Mouse (Mus musculus) forebrain, embryonic 15.5 days (tissue): Measurements from ENCODE around the gene Nfib. TPM values are rescaled to one million over a fixed set of nuclear protein-coding genes. Genes with fewer than 3 reads are reported as not detected.

ENCODE experiments used
- ATAC-seq: fragments of 200-750 bp; cut with Nextera tagmentation; replicated peaks from 2 replicates; pipeline ENCODE4 v1.8.0; 2017; ENCODE audit warnings: mild to moderate bottlenecking, moderate TSS enrichment, moderate library complexity
- H3K27ac ChIP-seq: fragments of 300-500 bp; sonication (generic); replicated peaks from 2 replicates; pipeline ENCODE4 v1.5.1; 2015; ENCODE audit warnings: mild to moderate bottlenecking, inconsistent platforms
- H3K27me3 ChIP-seq: fragments of 300-500 bp; sonication (generic); 2 replicates; pipeline ENCODE4 v1.6.1; 2015; ENCODE audit warnings: inconsistent platforms
- H3K36me3 ChIP-seq: fragments of 300-500 bp; sonication (generic); 2 replicates; pipeline ENCODE4 v1.6.1; 2015; ENCODE audit warnings: mild to moderate bottlenecking, inconsistent platforms
- H3K4me1 ChIP-seq: fragments of 300-500 bp; sonication (generic); 2 replicates; pipeline ENCODE4 v1.6.1; 2015; ENCODE audit warnings: inconsistent platforms
- H3K4me2 ChIP-seq: fragments of 300-500 bp; sonication (generic); replicated peaks from 2 replicates; pipeline ENCODE4 v1.6.1; 2015; ENCODE audit warnings: mild to moderate bottlenecking, inconsistent platforms
- H3K4me3 ChIP-seq: fragments of 300-500 bp; sonication (generic); 2 replicates; pipeline ENCODE4 v1.5.1; 2015; ENCODE audit warnings: mild to moderate bottlenecking, inconsistent platforms
- H3K9ac ChIP-seq: fragments of 300-500 bp; sonication (generic); replicated peaks from 2 replicates; pipeline ENCODE4 v1.6.1; 2015; ENCODE audit warnings: mild to moderate bottlenecking, inconsistent platforms
- H3K9me3 ChIP-seq: fragments of 300-500 bp; sonication (generic); 2 replicates; pipeline ENCODE4 v1.6.1; 2016; ENCODE audit warnings: inconsistent platforms
- WGBS: fragments of 180-500 bp; shearing (Covaris S2); methylation state at CpG from one replicate; pipeline ENCODE4 v1.1.7; 2015; ENCODE audit warnings: mixed read lengths; 5-methylcytosine and 5-hydroxymethylcytosine counted together
- polyA plus RNA-seq: library from polyadenylated mRNA; unstranded; fragments of >200 nt; fragmentation: Nextera tagmentation; extraction: Ambion mirVana; gene quantifications from 2 replicates; pipeline ENCODE4 v1.2.1, GENCODE M21; 2015

Gene Nfib
- polyA plus RNA-seq, 1 experiment from 2014 or later: 282 TPM

GRCm38 (mm10) chr4:82398282-82398681, 307.3 kb downstream of the Nfib start:
- 81% methylated on average over 2 of the region's 2 CpGs for WGBS
- H3K9me3 ChIP-seq: no peaks in the 10 kb centered on the region
- no peak overlapping the region for H3K4me3 ChIP-seq
- H3K4me1 ChIP-seq: peaks cover 62% of the 10 kb centered on the region
- no peak overlapping the region for H3K4me2 ChIP-seq
- no peaks in the 10 kb centered on the region for H3K27me3 ChIP-seq
- ATAC-seq: no peak
- H3K9ac ChIP-seq: no peak overlapping the region
- H3K27ac ChIP-seq: no peak overlapping the region
- no peaks in the 10 kb centered on the region for H3K36me3 ChIP-seq

GRCm38 (mm10) chr4:82396805-82397204, 308.7 kb downstream of the Nfib start:
- ATAC-seq: no peak
- Histone ChIP-seq H3K9me3 (no peaks in the 10 kb centered on the region), H3K9ac (no peak overlapping the region), H3K36me3 (no peaks in the 10 kb centered on the region), H3K27me3 (no peaks in the 10 kb centered on the region), H3K4me1 (peaks cover 62% of the 10 kb centered on the region), H3K4me3 (no peak overlapping the region), H3K27ac (no peak overlapping the region), H3K4me2 (no peak overlapping the region)
- WGBS: 83% methylated on average over 2 of the region's 2 CpGs

GRCm38 (mm10) chr4:82396003-82396402, 309.5 kb downstream of the Nfib start:
- Histone ChIP-seq H3K9me3 (no peaks in the 10 kb centered on the region), H3K27me3 (no peaks in the 10 kb centered on the region), H3K9ac (no peak overlapping the region), H3K4me2 (no peak overlapping the region), H3K36me3 (no peaks in the 10 kb centered on the region), H3K27ac (no peak overlapping the region), H3K4me3 (no peak overlapping the region), H3K4me1 (peaks cover 62% of the 10 kb centered on the region)
- 71% methylated on average over 4 of the region's 4 CpGs for WGBS
- ATAC-seq: no peak

- Histone ChIP-seq H3K27ac (no peak overlapping the region), H3K9me3 (no peaks in the 10 kb centered on the region), H3K9ac (no peak overlapping the region), H3K4me1 (peaks cover 54% of the 10 kb centered on the region), H3K4me2 (no peak overlapping the region), H3K36me3 (no peaks in the 10 kb centered on the region), H3K27me3 (no peaks in the 10 kb centered on the region), H3K4me3 (no peak overlapping the region)
- no peak for ATAC-seq
- 83% methylated on average over 4 of the region's 4 CpGs for WGBS
Measured at GRCm38 (mm10) chr4:82394346-82394745, 311.2 kb downstream of the Nfib start.

GRCm38 (mm10) chr4:82393021-82393420, 312.5 kb downstream of the Nfib start:
- no peak overlapping the region for H3K4me3 ChIP-seq
- H3K27ac ChIP-seq: peak overlapping the region; percentile 29; the same call in 1 of the 2 replicates
- H3K36me3 ChIP-seq: no peaks in the 10 kb centered on the region
- ATAC-seq: no peak
- H3K9me3 ChIP-seq: no peaks in the 10 kb centered on the region
- H3K9ac ChIP-seq: no peak overlapping the region
- 81% methylated on average over 4 of the region's 4 CpGs for WGBS
- no peaks in the 10 kb centered on the region for H3K27me3 ChIP-seq
- H3K4me2 ChIP-seq: no peak overlapping the region
- peaks cover 44% of the 10 kb centered on the region for H3K4me1 ChIP-seq

GRCm38 (mm10) chr4:82392496-82392895, 313.1 kb downstream of the Nfib start:
- H3K4me2 ChIP-seq: no peak overlapping the region
- peaks cover 43% of the 10 kb centered on the region for H3K4me1 ChIP-seq
- no peak overlapping the region for H3K4me3 ChIP-seq

GRCm38 (mm10) chr4:82391726-82392472, 313.7 kb downstream of the Nfib start:
- Histone ChIP-seq H3K9ac (no peak overlapping the region), H3K4me3 (no peak overlapping the region), H3K27me3 (no peaks in the 10 kb centered on the region), H3K4me1 (peaks cover 45% of the 10 kb centered on the region), H3K36me3 (no peaks in the 10 kb centered on the region), H3K27ac (peak overlapping the region; percentile 31), H3K9me3 (no peaks in the 10 kb centered on the region), H3K4me2 (no peak overlapping the region)
- no peak for ATAC-seq
- WGBS: 54% methylated on average over 6 of the region's 6 CpGs

More at GRCm38 (mm10) chr4:82392496-82392895, 313.1 kb downstream of the Nfib start:
- Histone ChIP-seq H3K9me3 (no peaks in the 10 kb centered on the region), H3K27me3 (no peaks in the 10 kb centered on the region), H3K9ac (no peak overlapping the region), H3K27ac (peak overlapping the region; percentile 29; the same call in 1 of the 2 replicates), H3K36me3 (no peaks in the 10 kb centered on the region)
- ATAC-seq: no peak
- WGBS: 52% methylated on average over 9 of the region's 9 CpGs

GRCm38 (mm10) chr4:82390545-82390944, 315.0 kb downstream of the Nfib start:
- Histone ChIP-seq H3K9me3 (no peaks in the 10 kb centered on the region), H3K27me3 (no peaks in the 10 kb centered on the region), H3K4me1 (peaks cover 43% of the 10 kb centered on the region), H3K36me3 (no peaks in the 10 kb centered on the region), H3K27ac (no peak overlapping the region), H3K4me2 (no peak overlapping the region), H3K9ac (no peak overlapping the region), H3K4me3 (no peak overlapping the region)
- 58% methylated on average over 2 of the region's 2 CpGs for WGBS
- no peak for ATAC-seq

- Histone ChIP-seq H3K4me3 (no peak overlapping the region), H3K27ac (no peak overlapping the region), H3K9me3 (no peaks in the 10 kb centered on the region), H3K4me2 (no peak overlapping the region), H3K4me1 (peaks cover 50% of the 10 kb centered on the region), H3K27me3 (no peaks in the 10 kb centered on the region), H3K36me3 (no peaks in the 10 kb centered on the region), H3K9ac (no peak overlapping the region)
- WGBS: 91% methylated on average over 1 of the region's 1 CpGs
- no peak for ATAC-seq
Measured at GRCm38 (mm10) chr4:82389876-82390275, 315.7 kb downstream of the Nfib start.

- Histone ChIP-seq H3K27me3 (no peaks in the 10 kb centered on the region), H3K9me3 (no peaks in the 10 kb centered on the region), H3K4me1 (peaks cover 58% of the 10 kb centered on the region), H3K4me2 (no peak overlapping the region), H3K36me3 (no peaks in the 10 kb centered on the region), H3K27ac (no peak overlapping the region), H3K9ac (no peak overlapping the region), H3K4me3 (no peak overlapping the region)
- WGBS: 88% methylated on average over 4 of the region's 4 CpGs
- no peak for ATAC-seq
Measured at GRCm38 (mm10) chr4:82387620-82388019, 317.9 kb downstream of the Nfib start.

- 79% methylated on average over 4 of the region's 4 CpGs for WGBS
- peak overlapping the region; percentile 84; the same call in 1 of the 2 replicates for H3K27ac ChIP-seq
Measured at GRCm38 (mm10) chr4:82386222-82386993, 319.1 kb downstream of the Nfib start.

GRCm38 (mm10) chr4:82385638-82386037, 319.9 kb downstream of the Nfib start:
- no peak for ATAC-seq
- Histone ChIP-seq H3K9me3 (no peaks in the 10 kb centered on the region), H3K9ac (no peak overlapping the region), H3K4me2 (no peak overlapping the region), H3K4me3 (no peak overlapping the region), H3K27me3 (no peaks in the 10 kb centered on the region), H3K4me1 (peaks cover 42% of the 10 kb centered on the region), H3K36me3 (no peaks in the 10 kb centered on the region), H3K27ac (peak overlapping the region; percentile 84)
- 77% methylated on average over 4 of the region's 4 CpGs for WGBS

More at GRCm38 (mm10) chr4:82386222-82386993, 319.1 kb downstream of the Nfib start:
- Histone ChIP-seq H3K4me2 (no peak overlapping the region), H3K4me1 (peaks cover 49% of the 10 kb centered on the region), H3K9me3 (no peaks in the 10 kb centered on the region), H3K36me3 (no peaks in the 10 kb centered on the region), H3K4me3 (no peak overlapping the region), H3K9ac (no peak overlapping the region), H3K27me3 (no peaks in the 10 kb centered on the region)
- ATAC-seq: no peak
